Mouse (Mus musculus): Measurements from ENCODE around the gene Gmeb1. TPM values are rescaled to one million over a fixed set of nuclear protein-coding genes. Genes with fewer than 3 reads are reported as not detected.
A peak's percentile ranks its signal among the peaks of the same experiment; 100 is the strongest.

Gene Gmeb1
- polyA plus RNA-seq, 2 experiments, result 8.1 to 9.9 TPM

GRCm38 (mm10) chr4:132254986-132255385, 6.4 kb downstream of the Gmeb1 start:
- Histone ChIP-seq H3K36me3 (replicated peaks; ENCODE audit: control insufficient read depth, insufficient read depth, low read depth) (peaks cover 12% of the 10 kb centered on the region), H3K27ac (no peak overlapping the region)
- WGBS (ENCODE audit: insufficient replicate concordance), result 63% methylated on average over 3 of the region's 3 CpGs

GRCm38 (mm10) chr4:132253622-132254021, 7.8 kb downstream of the Gmeb1 start:
- 0 out of 2 replicates have a peak, but pooled peaks have one; percentile 23 for ATAC-seq (ENCODE audit: insufficient read depth)
- no peaks in the 10 kb centered on the region for H3K9me3 ChIP-seq (ENCODE audit: control insufficient read depth, low read length)
- no peak for DNase-seq (ENCODE audit: low read depth in 3 of 3, low spot score in 3 of 3)
- H3K4me2 ChIP-seq (ENCODE audit: low read depth), result no peak overlapping the region
- WGBS (ENCODE audit: insufficient replicate concordance), result 22% methylated on average over 2 of the region's 2 CpGs
- no peak overlapping the region for H3K9ac ChIP-seq (replicated peaks)
- no peak overlapping the region for H3K4me3 ChIP-seq (ENCODE audit: insufficient read depth in 1 of 2, low read depth in 2 of 2, low read length in 2 of 2)
- peaks cover 20% of the 10 kb centered on the region for H3K36me3 ChIP-seq (replicated peaks; ENCODE audit: control insufficient read depth, insufficient read depth, low read depth)
- no peak overlapping the region for H3K27ac ChIP-seq
- H3K4me1 ChIP-seq (replicated peaks; ENCODE audit: control insufficient read depth in 2 of 2, insufficient read depth in 2 of 2, low read length in 1 of 2), result peaks cover 0 to 4% of the 10 kb centered on the region in 2 experiments; a peak in 2 of 4 replicates
- H3K27me3 ChIP-seq (ENCODE audit: control insufficient read depth, insufficient read depth, low read length), result no peaks in the 10 kb centered on the region
- TF ChIP-seq EP300 (IDR thresholded peaks at IDR 0.05; ENCODE audit: low read depth), result no peak
- no peak for TF ChIP-seq CTCF (IDR thresholded peaks at IDR 0.05; ENCODE audit: low read depth)

More at GRCm38 (mm10) chr4:132254986-132255385, 6.4 kb downstream of the Gmeb1 start:
- DNase-seq (ENCODE audit: low read depth in 3 of 3, low spot score in 3 of 3) (no peak), ATAC-seq (ENCODE audit: insufficient read depth) (no peak)
- Histone ChIP-seq H3K4me2 (ENCODE audit: low read depth) (no peak overlapping the region), H3K4me3 (ENCODE audit: insufficient read depth in 1 of 2, low read depth in 2 of 2, low read length in 2 of 2) (no peak overlapping the region), H3K9me3 (ENCODE audit: control insufficient read depth, low read length) (no peaks in the 10 kb centered on the region), H3K27me3 (ENCODE audit: control insufficient read depth, insufficient read depth, low read length) (no peaks in the 10 kb centered on the region), H3K9ac (replicated peaks) (no peak overlapping the region), H3K4me1 (replicated peaks; ENCODE audit: control insufficient read depth in 2 of 2, insufficient read depth in 2 of 2, low read length in 1 of 2) (peaks cover 9 to 15% of the 10 kb centered on the region in 2 experiments; a peak in 3 of 4 replicates)
- peak; percentile 24; the same call in 1 of the 2 replicates for TF ChIP-seq CTCF (IDR thresholded peaks at IDR 0.05; ENCODE audit: low read depth)
- TF ChIP-seq EP300 (IDR thresholded peaks at IDR 0.05; ENCODE audit: low read depth), result no peak

GRCm38 (mm10) chr4:132253128-132253527, 8.3 kb downstream of the Gmeb1 start:
- Histone ChIP-seq H3K27me3 (ENCODE audit: control insufficient read depth, insufficient read depth, low read length) (no peaks in the 10 kb centered on the region), H3K36me3 (replicated peaks; ENCODE audit: control insufficient read depth, insufficient read depth, low read depth) (peaks cover 22% of the 10 kb centered on the region), H3K4me1 (replicated peaks; ENCODE audit: control insufficient read depth in 2 of 2, insufficient read depth in 2 of 2, low read length in 1 of 2) (peaks cover 0 to 7% of the 10 kb centered on the region in 2 experiments; a peak in 2 of 4 replicates), H3K4me2 (ENCODE audit: low read depth) (no peak overlapping the region), H3K27ac (no peak overlapping the region), H3K9ac (replicated peaks) (no peak overlapping the region), H3K4me3 (ENCODE audit: insufficient read depth in 1 of 2, low read depth in 2 of 2, low read length in 2 of 2) (no peak overlapping the region), H3K9me3 (ENCODE audit: control insufficient read depth, low read length) (no peaks in the 10 kb centered on the region)
- no peak for ATAC-seq (ENCODE audit: insufficient read depth)
- TF ChIP-seq CTCF (IDR thresholded peaks at IDR 0.05; ENCODE audit: low read depth) (no peak), EP300 (IDR thresholded peaks at IDR 0.05; ENCODE audit: low read depth) (no peak)
- DNase-seq (ENCODE audit: low read depth in 3 of 3, low spot score in 3 of 3), result no peak
- WGBS (ENCODE audit: insufficient replicate concordance), result 77% methylated on average over 8 of the region's 8 CpGs

DNA sequence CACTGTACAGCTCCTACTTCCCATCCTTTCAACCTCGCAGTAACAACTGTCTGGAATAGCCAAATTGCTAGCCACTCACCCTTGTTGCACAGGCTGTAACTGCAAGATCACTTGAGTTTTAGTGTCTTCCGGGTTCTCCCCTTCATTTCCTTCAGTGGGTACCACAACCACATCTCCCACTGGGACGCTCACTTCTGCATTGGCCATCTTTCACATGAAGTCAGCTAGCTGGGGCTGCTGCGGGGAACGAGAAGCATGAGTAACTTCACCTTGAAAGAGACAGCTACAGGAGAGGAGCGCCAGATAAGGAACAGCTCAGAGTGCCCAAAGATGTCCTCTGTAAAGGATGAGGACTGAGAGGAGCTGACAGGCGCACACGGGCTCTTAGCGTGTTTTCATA, 9.8 kb downstream of the Gmeb1 start:
- DNase-seq (ENCODE audit: low read depth in 3 of 3, low spot score in 3 of 3) (no peak), ATAC-seq (ENCODE audit: insufficient read depth) (no peak)
- H3K4me3 ChIP-seq (ENCODE audit: insufficient read depth in 1 of 2, low read depth in 2 of 2, low read length in 2 of 2), result no peak overlapping the region
- TF ChIP-seq CTCF (IDR thresholded peaks at IDR 0.05; ENCODE audit: low read depth), result no peak
- no peak for TF ChIP-seq EP300 (IDR thresholded peaks at IDR 0.05; ENCODE audit: low read depth)
- H3K4me2 ChIP-seq (ENCODE audit: low read depth), result no peak overlapping the region
- no peak overlapping the region for H3K9ac ChIP-seq (replicated peaks)
- H3K4me1 ChIP-seq (replicated peaks; ENCODE audit: control insufficient read depth in 2 of 2, insufficient read depth in 2 of 2, low read length in 1 of 2), result peaks cover 0 to 11% of the 10 kb centered on the region in 2 experiments; a peak in 2 of 4 replicates
- peaks cover 30% of the 10 kb centered on the region for H3K36me3 ChIP-seq (replicated peaks; ENCODE audit: control insufficient read depth, insufficient read depth, low read depth)
- 74% methylated on average over 9 of the region's 9 CpGs for WGBS (ENCODE audit: insufficient replicate concordance)
- H3K27me3 ChIP-seq (ENCODE audit: control insufficient read depth, insufficient read depth, low read length), result no peaks in the 10 kb centered on the region
- H3K9me3 ChIP-seq (ENCODE audit: control insufficient read depth, low read length), result no peaks in the 10 kb centered on the region
- no peak overlapping the region for H3K27ac ChIP-seq

DNA sequence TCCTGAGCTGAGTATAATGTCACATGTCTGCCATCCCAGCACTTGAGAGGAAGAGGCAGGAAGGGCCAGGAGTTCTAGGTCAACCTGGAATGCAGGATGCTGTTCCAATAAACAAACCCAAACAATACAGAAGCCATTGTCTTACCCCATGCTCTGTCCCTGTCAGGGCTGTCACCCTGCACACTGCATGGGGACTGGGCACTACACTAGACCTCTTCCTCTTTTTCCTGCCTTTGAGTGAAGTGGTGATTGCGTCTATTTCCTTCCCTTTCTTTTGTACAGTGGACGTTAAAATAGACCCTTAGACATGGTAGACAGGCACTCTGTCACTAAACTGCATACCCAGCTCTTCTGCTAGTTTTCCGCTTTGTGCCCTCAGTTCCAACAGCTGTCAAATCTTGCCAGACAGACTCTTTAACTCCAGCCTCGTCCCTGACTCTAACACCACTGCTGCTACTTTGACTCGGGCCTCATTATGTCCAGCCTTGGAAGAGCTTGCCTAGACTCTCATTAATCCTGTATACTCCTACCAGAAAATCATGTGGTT, 13.9 kb downstream of the Gmeb1 start:
- no peak overlapping the region for H3K27ac ChIP-seq
- peaks cover 45% of the 10 kb centered on the region for H3K36me3 ChIP-seq (replicated peaks; ENCODE audit: control insufficient read depth, insufficient read depth, low read depth)
- H3K4me3 ChIP-seq (ENCODE audit: insufficient read depth in 1 of 2, low read depth in 2 of 2, low read length in 2 of 2), result no peak overlapping the region
- DNase-seq (ENCODE audit: low read depth in 3 of 3, low spot score in 3 of 3), result no peak
- no peaks in the 10 kb centered on the region for H3K27me3 ChIP-seq (ENCODE audit: control insufficient read depth, insufficient read depth, low read length)
- no peak overlapping the region for H3K4me2 ChIP-seq (ENCODE audit: low read depth)
- H3K9me3 ChIP-seq (ENCODE audit: control insufficient read depth, low read length), result no peaks in the 10 kb centered on the region
- peaks cover 3 to 8% of the 10 kb centered on the region in 2 experiments; a peak in 2 of 4 replicates for H3K4me1 ChIP-seq (replicated peaks; ENCODE audit: control insufficient read depth in 2 of 2, insufficient read depth in 2 of 2, low read length in 1 of 2)
- H3K9ac ChIP-seq (replicated peaks), result no peak overlapping the region
- TF ChIP-seq EP300 (IDR thresholded peaks at IDR 0.05; ENCODE audit: low read depth) (no peak), CTCF (IDR thresholded peaks at IDR 0.05; ENCODE audit: low read depth) (no peak)
- ATAC-seq (ENCODE audit: insufficient read depth), result peak; percentile 52
- 49% methylated on average over 5 of the region's 5 CpGs for WGBS (ENCODE audit: insufficient replicate concordance)

Data from liver, embryonic 14.5 days (tissue).